Mouse (Mus musculus): ENCODE results near the gene Plpp6. TPM values are rescaled to one million over a fixed set of nuclear protein-coding genes. Genes with fewer than 3 reads are reported as not detected.

Gene Plpp6
- 14.7 and 17.0 TPM in 2 replicates for polyA plus RNA-seq (2014; fragmentation: Nextera tagmentation; extraction: Ambion mirVana)

- Histone ChIP-seq H3K36me3 (ENCODE audit: control insufficient read depth, insufficient read depth, low read length) (no peaks in the 10 kb centered on the region), H3K4me1 (ENCODE audit: control insufficient read depth, insufficient read depth, low read length) (peaks cover 16% of the 10 kb centered on the region), H3K4me3 (replicated peaks; ENCODE audit: low read depth, low read length) (peak within 1 kb of the TSS; percentile 80), H3K27ac (replicated peaks; ENCODE audit: low read depth, low read length) (peak within 1 kb of the TSS; percentile 82), H3K4me2 (ENCODE audit: low read length) (peak within 1 kb of the TSS; percentile 89), H3K27me3 (ENCODE audit: control insufficient read depth, insufficient read depth, low read length) (no peaks in the 10 kb centered on the region), H3K9ac (replicated peaks; ENCODE audit: low read length) (peak within 1 kb of the TSS; percentile 91), H3K9me3 (ENCODE audit: control insufficient read depth, low read length) (no peaks in the 10 kb centered on the region)
- WGBS: under 1% methylated on average over 58 of the region's 73 CpGs
- DNase-seq (peak; percentile 90), ATAC-seq (ENCODE audit: low FRiP score, low TSS enrichment) (peak; percentile 90)
These were observed at the start of gene Plpp6 for GRCm38 (mm10) chr19:28963842-28964551. Gene Plpp6 (plus strand): TSS chr19:28963953.

GRCm38 (mm10) chr19:28914598-28914997, 49.2 kb upstream of the Plpp6 start:
- no peak for ATAC-seq (ENCODE audit: low FRiP score, low TSS enrichment)
- DNase-seq: no peak
- Histone ChIP-seq H3K36me3 (ENCODE audit: control insufficient read depth, insufficient read depth, low read length) (no peaks in the 10 kb centered on the region), H3K4me1 (ENCODE audit: control insufficient read depth, insufficient read depth, low read length) (no peaks in the 10 kb centered on the region), H3K9me3 (ENCODE audit: control insufficient read depth, low read length) (no peaks in the 10 kb centered on the region), H3K27ac (replicated peaks; ENCODE audit: low read depth, low read length) (no peak overlapping the region), H3K4me3 (replicated peaks; ENCODE audit: low read depth, low read length) (no peak overlapping the region), H3K27me3 (ENCODE audit: control insufficient read depth, insufficient read depth, low read length) (no peaks in the 10 kb centered on the region), H3K4me2 (ENCODE audit: low read length) (no peak overlapping the region), H3K9ac (replicated peaks; ENCODE audit: low read length) (no peak overlapping the region)
- WGBS: 90% methylated on average over 6 of the region's 6 CpGs

- no peak overlapping the region for H3K9ac ChIP-seq (replicated peaks; ENCODE audit: low read length)
- H3K27ac ChIP-seq (replicated peaks; ENCODE audit: low read depth, low read length): no peak overlapping the region
- ATAC-seq (ENCODE audit: low FRiP score, low TSS enrichment): no peak
- no peak overlapping the region for H3K4me2 ChIP-seq (ENCODE audit: low read length)
- no peaks in the 10 kb centered on the region for H3K4me1 ChIP-seq (ENCODE audit: control insufficient read depth, insufficient read depth, low read length)
- peak; percentile 21 for DNase-seq
- no peaks in the 10 kb centered on the region for H3K27me3 ChIP-seq (ENCODE audit: control insufficient read depth, insufficient read depth, low read length)
- H3K36me3 ChIP-seq (ENCODE audit: control insufficient read depth, insufficient read depth, low read length): no peaks in the 10 kb centered on the region
- 58% methylated on average over 2 of the region's 2 CpGs for WGBS
- no peak overlapping the region for H3K4me3 ChIP-seq (replicated peaks; ENCODE audit: low read depth, low read length)
- H3K9me3 ChIP-seq (ENCODE audit: control insufficient read depth, low read length): no peaks in the 10 kb centered on the region
These were observed 48.0 kb upstream of the Plpp6 start for GRCm38 (mm10) chr19:28915602-28916250.

- Histone ChIP-seq H3K9ac (replicated peaks; ENCODE audit: low read length) (no peak overlapping the region), H3K9me3 (ENCODE audit: control insufficient read depth, low read length) (no peaks in the 10 kb centered on the region)
- WGBS: 70% methylated on average over 4 of the region's 4 CpGs
These were observed 47.3 kb upstream of the Plpp6 start for GRCm38 (mm10) chr19:28916492-28916891.

GRCm38 (mm10) chr19:28917839-28918238, 45.9 kb upstream of the Plpp6 start:
- H3K27ac ChIP-seq (replicated peaks; ENCODE audit: low read depth, low read length): no peak overlapping the region
- 89% methylated on average over 5 of the region's 5 CpGs for WGBS
- ATAC-seq (ENCODE audit: low FRiP score, low TSS enrichment) (no peak), DNase-seq (no peak)
- no peak overlapping the region for H3K9ac ChIP-seq (replicated peaks; ENCODE audit: low read length)
- H3K4me2 ChIP-seq (ENCODE audit: low read length): no peak overlapping the region
- no peaks in the 10 kb centered on the region for H3K4me1 ChIP-seq (ENCODE audit: control insufficient read depth, insufficient read depth, low read length)
- H3K27me3 ChIP-seq (ENCODE audit: control insufficient read depth, insufficient read depth, low read length): no peaks in the 10 kb centered on the region
- H3K4me3 ChIP-seq (replicated peaks; ENCODE audit: low read depth, low read length): no peak overlapping the region
- H3K36me3 ChIP-seq (ENCODE audit: control insufficient read depth, insufficient read depth, low read length): no peaks in the 10 kb centered on the region
- H3K9me3 ChIP-seq (ENCODE audit: control insufficient read depth, low read length): no peaks in the 10 kb centered on the region

More at GRCm38 (mm10) chr19:28916492-28916891, 47.3 kb upstream of the Plpp6 start:
- Histone ChIP-seq H3K36me3 (ENCODE audit: control insufficient read depth, insufficient read depth, low read length) (no peaks in the 10 kb centered on the region), H3K4me1 (ENCODE audit: control insufficient read depth, insufficient read depth, low read length) (no peaks in the 10 kb centered on the region), H3K4me2 (ENCODE audit: low read length) (no peak overlapping the region), H3K27ac (replicated peaks; ENCODE audit: low read depth, low read length) (no peak overlapping the region), H3K27me3 (ENCODE audit: control insufficient read depth, insufficient read depth, low read length) (no peaks in the 10 kb centered on the region), H3K4me3 (replicated peaks; ENCODE audit: low read depth, low read length) (no peak overlapping the region)
- DNase-seq: no peak
- no peak for ATAC-seq (ENCODE audit: low FRiP score, low TSS enrichment)

GRCm38 (mm10) chr19:28926366-28926765, 37.4 kb upstream of the Plpp6 start:
- Histone ChIP-seq H3K27me3 (ENCODE audit: control insufficient read depth, insufficient read depth, low read length) (no peaks in the 10 kb centered on the region), H3K27ac (replicated peaks; ENCODE audit: low read depth, low read length) (no peak overlapping the region), H3K9ac (replicated peaks; ENCODE audit: low read length) (no peak overlapping the region), H3K4me2 (ENCODE audit: low read length) (no peak overlapping the region), H3K4me3 (replicated peaks; ENCODE audit: low read depth, low read length) (no peak overlapping the region), H3K36me3 (ENCODE audit: control insufficient read depth, insufficient read depth, low read length) (no peaks in the 10 kb centered on the region), H3K4me1 (ENCODE audit: control insufficient read depth, insufficient read depth, low read length) (no peaks in the 10 kb centered on the region), H3K9me3 (ENCODE audit: control insufficient read depth, low read length) (no peaks in the 10 kb centered on the region)
- no peak for ATAC-seq (ENCODE audit: low FRiP score, low TSS enrichment)
- DNase-seq: no peak
- 91% methylated on average over 5 of the region's 5 CpGs for WGBS

GRCm38 (mm10) chr19:28927396-28927795, 36.4 kb upstream of the Plpp6 start:
- ATAC-seq (ENCODE audit: low FRiP score, low TSS enrichment) (no peak), DNase-seq (no peak)
- Histone ChIP-seq H3K4me1 (ENCODE audit: control insufficient read depth, insufficient read depth, low read length) (no peaks in the 10 kb centered on the region), H3K36me3 (ENCODE audit: control insufficient read depth, insufficient read depth, low read length) (no peaks in the 10 kb centered on the region), H3K27me3 (ENCODE audit: control insufficient read depth, insufficient read depth, low read length) (no peaks in the 10 kb centered on the region), H3K9ac (replicated peaks; ENCODE audit: low read length) (no peak overlapping the region), H3K9me3 (ENCODE audit: control insufficient read depth, low read length) (no peaks in the 10 kb centered on the region), H3K4me2 (ENCODE audit: low read length) (no peak overlapping the region), H3K4me3 (replicated peaks; ENCODE audit: low read depth, low read length) (no peak overlapping the region), H3K27ac (replicated peaks; ENCODE audit: low read depth, low read length) (no peak overlapping the region)
- 77% methylated on average over 4 of the region's 4 CpGs for WGBS

- H3K9ac ChIP-seq (replicated peaks; ENCODE audit: low read length): no peak overlapping the region
- no peak overlapping the region for H3K4me2 ChIP-seq (ENCODE audit: low read length)
- no peak overlapping the region for H3K4me3 ChIP-seq (replicated peaks; ENCODE audit: low read depth, low read length)
- H3K9me3 ChIP-seq (ENCODE audit: control insufficient read depth, low read length): no peaks in the 10 kb centered on the region
- DNase-seq (no peak), ATAC-seq (ENCODE audit: low FRiP score, low TSS enrichment) (no peak)
- H3K27me3 ChIP-seq (ENCODE audit: control insufficient read depth, insufficient read depth, low read length): no peaks in the 10 kb centered on the region
- H3K36me3 ChIP-seq (ENCODE audit: control insufficient read depth, insufficient read depth, low read length): no peaks in the 10 kb centered on the region
- H3K4me1 ChIP-seq (ENCODE audit: control insufficient read depth, insufficient read depth, low read length): no peaks in the 10 kb centered on the region
- no peak overlapping the region for H3K27ac ChIP-seq (replicated peaks; ENCODE audit: low read depth, low read length)
These were observed 34.7 kb upstream of the Plpp6 start for GRCm38 (mm10) chr19:28929034-28929433.

GRCm38 (mm10) chr19:28934897-28935296, 28.9 kb upstream of the Plpp6 start:
- no peaks in the 10 kb centered on the region for H3K27me3 ChIP-seq (ENCODE audit: control insufficient read depth, insufficient read depth, low read length)
- H3K27ac ChIP-seq (replicated peaks; ENCODE audit: low read depth, low read length): no peak overlapping the region
- H3K36me3 ChIP-seq (ENCODE audit: control insufficient read depth, insufficient read depth, low read length): no peaks in the 10 kb centered on the region
- no peak overlapping the region for H3K9ac ChIP-seq (replicated peaks; ENCODE audit: low read length)
- H3K4me3 ChIP-seq (replicated peaks; ENCODE audit: low read depth, low read length): no peak overlapping the region
- H3K4me2 ChIP-seq (ENCODE audit: low read length): no peak overlapping the region
- no peak for DNase-seq
- no peaks in the 10 kb centered on the region for H3K9me3 ChIP-seq (ENCODE audit: control insufficient read depth, low read length)
- ATAC-seq (ENCODE audit: low FRiP score, low TSS enrichment): no peak
- H3K4me1 ChIP-seq (ENCODE audit: control insufficient read depth, insufficient read depth, low read length): no peaks in the 10 kb centered on the region
- WGBS: 94% methylated on average over 3 of the region's 3 CpGs
